Mouse (Mus musculus) kidney, embryonic 15.5 days (tissue): ENCODE measurements around the gene Luc7l2. TPM values are rescaled to one million over a fixed set of nuclear protein-coding genes. Genes with fewer than 3 reads are reported as not detected.

ENCODE experiments used
- ATAC-seq: fragments of 200-750 bp; cut with Nextera tagmentation; replicated peaks from 2 replicates; pipeline ENCODE4 v1.8.0; 2017; ENCODE audit warnings: moderate TSS enrichment; ENCODE audit not compliant: low FRiP score
- H3K27ac ChIP-seq: fragments of 300-500 bp; sonication (generic); 2 replicates; pipeline ENCODE4 v1.5.1; 2015; ENCODE audit warnings: mild to moderate bottlenecking, inconsistent platforms
- H3K27me3 ChIP-seq: fragments of 300-500 bp; sonication (generic); 2 replicates; pipeline ENCODE4 v1.6.1; 2015; ENCODE audit warnings: inconsistent platforms
- H3K36me3 ChIP-seq: fragments of 300-500 bp; sonication (generic); 2 replicates; pipeline ENCODE4 v1.6.1; 2015; ENCODE audit warnings: inconsistent platforms
- H3K4me1 ChIP-seq: fragments of 300-500 bp; sonication (generic); 2 replicates; pipeline ENCODE4 v1.6.1; 2015; ENCODE audit warnings: inconsistent platforms
- H3K4me2 ChIP-seq: fragments of 300-500 bp; sonication (generic); 2 replicates; pipeline ENCODE4 v1.6.1; 2015; ENCODE audit warnings: moderate library complexity, mild to moderate bottlenecking, inconsistent platforms
- H3K4me3 ChIP-seq: fragments of 300-500 bp; sonication (generic); replicated peaks from 2 replicates; pipeline ENCODE4 v1.5.1; 2015; ENCODE audit warnings: mild to moderate bottlenecking, inconsistent platforms
- H3K9ac ChIP-seq: fragments of 300-500 bp; sonication (generic); 2 replicates; pipeline ENCODE4 v1.6.1; 2015; ENCODE audit warnings: mild to moderate bottlenecking, inconsistent platforms
- H3K9me3 ChIP-seq: fragments of 300-500 bp; sonication (generic); replicated peaks from 2 replicates; pipeline ENCODE4 v1.6.1; 2016; ENCODE audit warnings: inconsistent platforms
- WGBS: fragments of 180-500 bp; shearing (Covaris S2); methylation state at CpG from one replicate; pipeline ENCODE4 v1.1.7; 2015; ENCODE audit warnings: mixed read lengths; 5-methylcytosine and 5-hydroxymethylcytosine counted together
- polyA plus RNA-seq: library from polyadenylated mRNA; unstranded; fragments of >200 nt; fragmentation: Nextera tagmentation; extraction: Ambion mirVana; gene quantifications from 2 replicates; pipeline ENCODE4 v1.2.1, GENCODE M21; 2015

The Luc7l2 gene
- 41.1 and 41.7 TPM in 2 replicates for polyA plus RNA-seq

GRCm38 (mm10) chr6:38551062-38551988 lies at the start of gene Luc7l2:
Luc7l2 (plus strand) TSS chr6:38551334.
- Histone ChIP-seq H3K9me3 (no peaks in the 10 kb centered on the region), H3K36me3 (peaks cover 3% of the 10 kb centered on the region; the same call in 1 of the 2 replicates), H3K4me2 (peak within 1 kb of the TSS; percentile 72), H3K4me1 (peaks cover 27% of the 10 kb centered on the region), H3K9ac (peak within 1 kb of the TSS; percentile 85), H3K27ac (peak within 1 kb of the TSS; percentile 100), H3K4me3 (peak within 1 kb of the TSS; percentile 79), H3K27me3 (no peaks in the 10 kb centered on the region)
- WGBS = under 1% methylated on average over 94 of the region's 98 CpGs
- peak; percentile 89 for ATAC-seq

- no peak overlapping the region for H3K9ac ChIP-seq
Measured at GRCm38 (mm10) chr6:38512096-38512495, 39.0 kb upstream of the Luc7l2 start.

GRCm38 (mm10) chr6:38512830-38513229 lies 38.3 kb upstream of the Luc7l2 start:
- Histone ChIP-seq H3K9ac (no peak overlapping the region), H3K27me3 (no peaks in the 10 kb centered on the region), H3K9me3 (no peaks in the 10 kb centered on the region), H3K4me3 (no peak overlapping the region), H3K4me2 (no peak overlapping the region), H3K4me1 (no peaks in the 10 kb centered on the region), H3K27ac (no peak overlapping the region), H3K36me3 (peaks cover 10% of the 10 kb centered on the region; the same call in 1 of the 2 replicates)
- ATAC-seq = no peak

More at GRCm38 (mm10) chr6:38512096-38512495, 39.0 kb upstream of the Luc7l2 start:
- Histone ChIP-seq H3K27me3 (no peaks in the 10 kb centered on the region), H3K4me3 (no peak overlapping the region), H3K36me3 (peaks cover 10% of the 10 kb centered on the region; the same call in 1 of the 2 replicates), H3K4me1 (no peaks in the 10 kb centered on the region), H3K27ac (no peak overlapping the region), H3K4me2 (no peak overlapping the region), H3K9me3 (no peaks in the 10 kb centered on the region)
- 95% methylated on average over 1 of the region's 1 CpGs for WGBS
- no peak for ATAC-seq

GRCm38 (mm10) chr6:38515201-38515600 lies 35.9 kb upstream of the Luc7l2 start:
- WGBS = 95% methylated on average over 4 of the region's 4 CpGs
- Histone ChIP-seq H3K9ac (no peak overlapping the region), H3K4me3 (no peak overlapping the region), H3K27me3 (no peaks in the 10 kb centered on the region), H3K4me2 (no peak overlapping the region), H3K9me3 (no peaks in the 10 kb centered on the region), H3K36me3 (0 out of 2 replicates have a peak, but pooled peaks cover 2% of the 10 kb centered on the region), H3K27ac (no peak overlapping the region), H3K4me1 (no peaks in the 10 kb centered on the region)
- no peak for ATAC-seq

GRCm38 (mm10) chr6:38523851-38524250 lies 27.3 kb upstream of the Luc7l2 start:
- Histone ChIP-seq H3K27me3 (no peaks in the 10 kb centered on the region), H3K36me3 (no peaks in the 10 kb centered on the region), H3K9ac (no peak overlapping the region), H3K27ac (no peak overlapping the region), H3K4me1 (peaks cover 3% of the 10 kb centered on the region; the same call in 1 of the 2 replicates), H3K4me3 (no peak overlapping the region), H3K4me2 (0 out of 2 replicates have a peak overlapping the region, but pooled peaks have one; percentile 20), H3K9me3 (no peaks in the 10 kb centered on the region)
- WGBS = 15% methylated on average over 8 of the region's 8 CpGs
- no peak for ATAC-seq

GRCm38 (mm10) chr6:38531211-38531820 lies 19.8 kb upstream of the Luc7l2 start:
- no peak for ATAC-seq
- Histone ChIP-seq H3K36me3 (no peaks in the 10 kb centered on the region), H3K27ac (no peak overlapping the region), H3K27me3 (no peaks in the 10 kb centered on the region), H3K4me3 (no peak overlapping the region), H3K4me1 (peaks cover 14% of the 10 kb centered on the region), H3K9ac (no peak overlapping the region), H3K4me2 (no peak overlapping the region), H3K9me3 (no peaks in the 10 kb centered on the region)
- WGBS = 50% methylated on average over 5 of the region's 5 CpGs

- peak overlapping the region; percentile 99 for H3K27ac ChIP-seq
- WGBS = 6% methylated on average over 25 of the region's 25 CpGs
- ATAC-seq = peak; percentile 38
Measured at GRCm38 (mm10) chr6:38532500-38533420, 18.4 kb upstream of the Luc7l2 start.

GRCm38 (mm10) chr6:38533428-38534405 lies 17.4 kb upstream of the Luc7l2 start, which contains the start of gene Fmc1:
Fmc1 (plus strand) TSS chr6:38533502.
- peaks cover 14% of the 10 kb centered on the region for H3K4me1 ChIP-seq
- no peaks in the 10 kb centered on the region for H3K36me3 ChIP-seq
- peak within 1 kb of the TSS; percentile 91 for H3K9ac ChIP-seq
- H3K27ac ChIP-seq = peak within 1 kb of the TSS; percentile 99
- H3K4me3 ChIP-seq = peak within 1 kb of the TSS; percentile 94
- peak within 1 kb of the TSS; percentile 80 for H3K4me2 ChIP-seq
- WGBS = 6% methylated on average over 41 of the region's 41 CpGs
- no peaks in the 10 kb centered on the region for H3K9me3 ChIP-seq
- no peaks in the 10 kb centered on the region for H3K27me3 ChIP-seq
- peak; percentile 90 for ATAC-seq

More at GRCm38 (mm10) chr6:38532500-38533420, 18.4 kb upstream of the Luc7l2 start:
- Histone ChIP-seq H3K4me1 (peaks cover 14% of the 10 kb centered on the region), H3K27me3 (no peaks in the 10 kb centered on the region), H3K9ac (peak overlapping the region; percentile 62), H3K4me3 (peak overlapping the region; percentile 94), H3K4me2 (peak overlapping the region; percentile 80), H3K9me3 (no peaks in the 10 kb centered on the region), H3K36me3 (no peaks in the 10 kb centered on the region)

GRCm38 (mm10) chr6:38534640-38535365 lies 16.3 kb upstream of the Luc7l2 start:
- peak overlapping the region; percentile 91 for H3K9ac ChIP-seq
- H3K27ac ChIP-seq = peak overlapping the region; percentile 99
- H3K36me3 ChIP-seq = peaks cover 5% of the 10 kb centered on the region; the same call in 1 of the 2 replicates
- no peaks in the 10 kb centered on the region for H3K9me3 ChIP-seq
- peak; percentile 84 for ATAC-seq
- no peaks in the 10 kb centered on the region for H3K27me3 ChIP-seq
- H3K4me1 ChIP-seq = peaks cover 14% of the 10 kb centered on the region
- H3K4me2 ChIP-seq = peak overlapping the region; percentile 80
- under 1% methylated on average over 53 of the region's 53 CpGs for WGBS
- peak overlapping the region; percentile 94 for H3K4me3 ChIP-seq

- no peak for ATAC-seq
- Histone ChIP-seq H3K36me3 (peaks cover 9% of the 10 kb centered on the region; the same call in 1 of the 2 replicates), H3K9me3 (no peaks in the 10 kb centered on the region), H3K27me3 (no peaks in the 10 kb centered on the region), H3K4me1 (peaks cover 14% of the 10 kb centered on the region), H3K9ac (peak overlapping the region; percentile 91; the same call in 1 of the 2 replicates), H3K27ac (peak overlapping the region; percentile 99), H3K4me2 (peak overlapping the region; percentile 80), H3K4me3 (peak overlapping the region; percentile 94)
- WGBS = 2% methylated on average over 9 of the region's 9 CpGs
Measured at GRCm38 (mm10) chr6:38535366-38535690, 15.8 kb upstream of the Luc7l2 start.
